Mouse (Mus musculus) spleen, postnatal 36 days (tissue): ENCODE data around the gene Six4.
"Not testable (repeated sequence)": the region's sequence is repeated elsewhere in the genome, so short reads cannot be mapped to it uniquely, and the experiment has no call there.

ENCODE experiments used
- DNase-seq, 2 experiments: peaks; one replicate each; pipeline ENCODE4 v3.0.0; 2022; ENCODE audit warnings: low spot score in 2 of 2, mixed read lengths in 1 of 2

Gene Six4

DNA sequence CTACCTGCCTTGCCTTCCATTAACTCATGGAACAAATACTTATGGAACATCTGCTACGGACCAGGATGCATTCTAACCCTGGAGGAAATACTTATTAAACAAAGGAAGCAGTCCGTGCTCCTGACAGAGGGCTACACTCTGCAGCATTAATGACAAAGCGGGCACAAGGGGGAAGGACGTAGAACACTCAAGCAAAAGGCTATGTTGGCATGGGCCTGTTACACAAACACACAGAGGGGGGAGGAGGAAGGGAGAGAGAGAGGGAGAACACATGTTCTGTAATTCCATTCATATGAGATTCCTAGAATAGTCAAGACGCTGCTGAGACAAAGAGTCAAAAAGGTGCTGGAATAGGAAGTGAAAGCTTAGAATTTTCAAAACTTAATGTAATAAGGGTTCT, 24.8 kb downstream of the Six4 start:
- DNase-seq = no peak

DNA sequence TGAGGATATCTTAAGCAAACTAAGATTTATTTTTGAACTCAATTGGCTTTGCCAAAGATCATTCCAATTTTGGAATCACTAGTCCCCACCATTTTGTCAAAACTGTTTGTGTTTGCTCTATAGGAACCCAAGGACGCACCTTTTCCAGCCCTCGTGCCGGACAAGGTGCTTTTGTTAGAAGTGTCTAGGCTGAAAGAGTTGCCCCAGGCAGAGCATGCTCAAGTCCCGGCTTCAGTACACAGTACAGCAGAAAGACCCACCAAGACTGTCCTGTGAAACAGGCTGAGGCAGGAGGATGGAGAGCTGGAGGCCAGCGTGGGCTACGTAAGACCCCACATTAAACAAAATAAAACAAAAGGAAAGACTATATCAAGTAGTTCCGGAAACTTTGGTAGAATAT, 26.2 kb downstream of the Six4 start:
- DNase-seq = no peak

DNA sequence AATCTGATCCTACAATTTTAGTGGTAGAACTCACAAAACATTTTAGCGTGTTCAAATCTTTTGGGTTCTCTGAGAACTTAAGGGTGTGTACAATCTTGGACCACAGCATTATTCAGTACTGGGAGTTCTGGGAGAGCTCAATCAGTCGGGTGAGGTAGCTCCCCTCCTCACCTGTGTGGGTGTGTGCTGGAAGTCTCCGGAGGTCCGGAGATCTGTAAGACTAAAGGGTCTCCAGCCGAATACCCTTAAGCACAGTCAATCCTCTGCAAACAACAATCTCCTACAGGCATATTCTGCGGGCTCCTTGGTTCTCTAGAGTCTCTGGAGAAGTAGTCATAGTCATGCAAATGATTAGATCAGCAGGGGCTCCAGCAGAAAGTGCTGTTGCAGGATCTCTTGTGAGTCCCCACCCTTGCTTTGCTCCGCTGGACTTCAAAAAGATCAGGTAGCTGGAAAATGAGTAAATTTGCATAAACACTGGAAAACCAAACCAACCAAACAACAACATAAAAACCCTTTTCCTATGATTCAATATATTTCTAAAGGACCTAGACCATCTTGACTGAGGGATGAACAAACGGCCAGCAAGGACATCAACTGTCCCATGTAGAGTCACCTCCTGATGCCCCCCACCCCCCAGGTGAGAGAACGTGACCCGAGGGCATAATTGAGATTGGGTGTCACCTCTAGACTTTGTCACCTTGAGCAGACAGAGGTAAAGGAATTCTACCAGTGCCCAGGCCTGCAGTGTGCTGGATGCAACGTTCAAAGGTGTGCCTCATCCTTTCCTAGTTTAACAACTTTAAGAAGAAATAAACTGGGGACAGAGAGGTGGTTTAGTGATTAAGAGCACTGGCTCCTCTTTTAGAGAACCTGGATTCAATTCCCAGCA, 27.3 kb downstream of the Six4 start:
- no peak for DNase-seq

- DNase-seq = no peak
Measured at GRCm38 (mm10) chr12:73083773-73084172, 29.5 kb downstream of the Six4 start.

DNA sequence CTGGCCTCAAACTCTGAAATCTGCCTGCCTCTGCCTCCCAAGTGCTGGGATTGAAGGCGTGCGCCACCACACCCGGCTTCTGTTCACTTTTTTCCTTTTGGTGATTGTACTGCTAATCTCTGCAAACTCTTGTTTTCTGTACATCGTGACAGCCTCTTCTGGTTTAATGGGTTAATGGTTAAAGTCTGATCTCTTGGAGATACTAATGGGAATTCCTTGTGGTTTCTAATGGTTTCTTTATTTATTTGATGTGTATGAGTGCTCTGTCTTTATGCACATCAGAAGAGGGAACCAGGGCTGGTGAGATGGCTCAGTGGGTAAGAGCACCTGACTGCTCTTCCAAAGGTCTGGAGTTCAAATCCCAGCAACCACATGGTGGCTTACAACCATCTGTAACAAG, 31.4 kb downstream of the Six4 start:
- not testable (repeated sequence) for DNase-seq

DNA sequence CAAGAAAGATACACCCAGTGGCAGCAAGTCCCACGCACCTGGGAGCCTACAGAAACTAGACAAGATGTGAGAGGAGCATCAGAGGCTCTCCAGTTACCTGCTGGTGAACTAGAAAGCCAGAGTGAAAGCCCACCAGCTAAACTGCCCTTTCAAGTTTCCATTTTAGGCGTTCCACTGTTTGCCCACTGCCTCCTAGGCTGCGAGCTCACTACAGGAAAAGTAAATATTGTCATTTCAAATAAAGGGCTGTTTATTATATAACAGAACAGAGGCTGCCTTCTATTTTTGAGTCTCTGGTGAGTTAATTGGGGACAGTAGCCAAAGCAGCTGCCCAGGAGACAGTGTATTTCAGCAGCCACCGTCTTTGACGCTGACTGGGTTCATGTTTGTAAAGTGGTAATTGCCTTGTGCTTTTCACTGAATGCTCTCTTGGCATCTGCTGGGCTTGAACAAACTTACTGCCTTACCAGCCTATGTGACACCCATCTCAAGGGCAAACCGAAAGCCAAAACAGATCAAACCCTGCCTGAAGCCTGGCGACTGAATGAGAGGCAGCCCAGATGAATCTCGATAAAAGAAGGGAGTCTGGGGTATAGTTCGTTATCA, 52.3 kb downstream of the Six4 start:
- no peak for DNase-seq

DNA sequence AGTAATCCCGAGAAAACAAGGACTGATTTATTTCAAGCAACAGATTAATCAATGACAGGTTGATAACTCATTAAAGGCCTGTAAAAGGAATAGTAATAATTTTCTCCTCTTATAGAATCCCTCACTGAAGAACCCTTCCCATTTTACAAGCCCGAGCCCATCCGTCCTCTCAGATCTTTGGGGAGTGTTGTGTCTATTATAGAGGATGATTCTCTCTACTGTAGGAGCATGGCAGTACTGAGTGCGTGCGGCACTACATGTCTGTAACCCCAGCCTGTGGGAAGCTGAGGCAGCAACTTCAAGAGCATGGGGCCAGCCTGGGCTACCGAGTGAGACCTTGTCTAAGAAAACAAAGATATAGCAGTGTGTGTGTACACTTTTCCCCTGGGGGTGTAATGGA, 55.8 kb downstream of the Six4 start:
- DNase-seq = no peak

GRCm38 (mm10) chr12:73055451-73055850, 57.8 kb downstream of the Six4 start:
- DNase-seq = no peak

DNA sequence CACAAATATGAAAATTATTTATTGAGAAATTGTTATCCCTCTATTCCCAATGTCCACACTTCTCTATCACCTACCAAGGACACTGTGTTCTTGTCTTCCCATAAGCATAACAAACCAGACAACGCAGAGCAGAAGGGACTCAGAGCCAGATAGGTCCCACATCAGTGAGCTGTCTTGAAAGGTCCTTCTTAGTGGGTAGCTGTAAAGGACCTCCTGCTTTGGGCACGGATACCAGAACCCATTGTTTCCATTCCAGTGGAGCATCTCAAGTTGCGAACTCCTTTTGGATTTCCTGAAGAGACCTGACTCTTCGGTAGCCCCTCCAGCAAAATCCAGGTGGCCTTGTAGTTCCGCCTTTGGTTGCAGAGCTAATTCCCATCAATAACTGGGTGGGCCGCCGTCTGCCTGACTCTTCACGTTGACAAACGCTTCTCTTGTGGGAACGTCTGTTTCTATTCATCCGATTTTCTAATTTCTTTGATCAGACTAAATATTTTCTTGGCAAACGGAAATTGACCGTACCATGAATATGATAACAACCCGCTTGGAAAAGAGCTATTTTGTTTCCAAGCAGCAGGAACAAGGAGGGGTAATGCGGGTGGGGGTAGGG, 58.6 kb downstream of the Six4 start:
- DNase-seq = no peak

DNA sequence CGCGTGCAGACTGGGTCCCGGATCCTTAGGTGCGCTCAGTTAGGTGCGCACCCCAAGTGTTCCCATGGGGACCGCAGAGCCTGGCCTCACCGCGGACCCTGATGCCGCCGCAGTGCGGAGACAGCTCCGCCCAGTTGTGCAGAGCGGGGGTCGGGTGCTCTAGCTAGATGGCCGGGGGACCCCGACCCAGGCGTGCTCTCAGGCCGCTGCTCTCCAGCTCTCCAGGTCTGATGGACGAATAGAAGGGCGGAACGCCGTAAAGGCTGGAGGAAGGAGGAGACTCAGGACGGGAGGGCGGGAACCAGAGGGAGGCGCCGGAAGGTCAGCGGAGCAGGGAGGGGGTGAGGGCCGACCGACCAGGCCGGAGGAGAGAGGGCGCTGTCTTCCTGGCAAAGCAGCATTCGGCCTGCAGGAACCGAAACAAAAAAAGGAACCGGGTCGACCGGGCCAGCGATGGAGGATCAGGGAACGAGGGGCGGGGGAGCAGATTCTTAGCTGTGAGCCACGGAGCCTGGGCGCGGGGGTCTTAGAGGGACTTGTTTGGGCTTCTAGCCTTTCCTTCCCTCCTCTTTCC, 59.5 kb downstream of the Six4 start, which contains the start of gene Six1:
Gene Six1 (minus strand): TSS at position 220 of the 574 bp plus-strand sequence.
- peak; percentile 11 to 30 for DNase-seq

DNA sequence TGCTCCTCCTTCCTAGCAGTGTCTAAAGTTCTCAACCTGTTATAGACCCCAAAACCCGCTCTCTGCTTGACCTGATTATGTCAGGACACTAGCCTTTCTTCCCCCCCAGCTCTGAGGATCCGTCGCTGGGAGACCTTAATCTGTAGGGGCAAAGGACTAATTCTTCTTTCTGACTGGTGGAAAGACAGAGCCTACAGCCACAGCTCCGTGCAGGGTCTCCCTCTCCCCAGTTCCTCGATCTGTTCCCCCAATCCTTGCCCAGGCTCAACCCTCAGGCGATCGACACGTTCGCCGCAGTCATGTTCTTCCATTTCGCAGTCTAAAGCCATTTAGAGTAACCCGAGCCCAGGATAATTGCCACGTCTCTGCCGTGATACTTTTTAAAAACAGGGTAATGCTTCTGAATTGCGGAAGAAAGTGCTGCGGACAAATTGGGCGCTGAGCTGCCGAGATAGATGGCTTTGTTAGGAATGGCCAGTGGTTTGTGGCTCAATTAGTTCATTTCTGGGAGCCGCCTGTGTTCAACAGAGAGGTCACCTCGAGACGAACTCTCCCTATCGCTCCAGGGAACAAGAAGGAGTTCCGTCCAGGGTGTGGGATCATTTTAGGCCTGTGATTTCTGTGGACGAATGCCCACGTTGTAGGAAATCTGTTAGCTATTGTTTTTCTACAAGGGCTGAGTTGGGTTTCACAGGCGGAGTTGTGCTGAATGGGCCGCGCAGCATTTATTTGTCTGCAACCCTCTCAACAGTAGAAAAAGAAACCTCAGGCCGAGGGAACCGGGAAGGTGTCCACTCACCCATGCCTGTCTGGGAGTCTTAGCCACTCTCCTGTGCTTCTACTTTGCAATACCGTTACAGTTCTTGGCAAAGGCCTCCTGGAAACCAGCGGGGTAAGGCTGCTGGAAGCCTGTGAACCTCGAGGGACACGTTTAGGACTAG, 60.3 kb downstream of the Six4 start:
- no peak for DNase-seq

DNA sequence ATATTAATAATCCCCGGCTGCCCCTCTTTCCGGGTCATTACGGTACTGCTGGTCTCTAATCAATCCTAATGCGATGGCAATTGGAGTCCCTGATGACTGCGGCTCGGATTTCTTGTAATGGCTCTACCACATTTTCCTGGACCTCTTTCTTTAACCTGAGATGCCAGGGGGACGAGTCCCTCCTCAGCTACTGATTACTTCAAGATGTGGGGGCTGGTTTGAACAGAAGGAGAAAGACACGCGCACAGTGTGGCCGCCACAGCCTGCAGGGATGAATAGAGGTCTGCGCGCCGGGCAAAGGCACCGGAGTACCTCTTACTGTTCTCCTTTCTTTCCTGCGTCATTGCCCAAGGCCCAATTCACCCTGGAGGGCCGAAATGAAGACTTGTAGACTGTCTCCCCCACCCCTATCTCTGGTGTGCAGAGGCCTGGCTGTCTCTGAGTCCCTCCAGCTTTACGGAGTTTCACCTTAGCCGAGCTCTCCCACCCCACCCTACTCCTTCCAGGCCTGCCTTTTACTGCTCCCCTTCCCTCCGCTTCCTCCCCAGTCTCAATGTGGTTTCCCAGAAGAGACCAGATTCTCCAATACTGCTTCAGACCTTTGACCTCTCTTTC, 61.1 kb downstream of the Six4 start:
- DNase-seq = no peak

DNA sequence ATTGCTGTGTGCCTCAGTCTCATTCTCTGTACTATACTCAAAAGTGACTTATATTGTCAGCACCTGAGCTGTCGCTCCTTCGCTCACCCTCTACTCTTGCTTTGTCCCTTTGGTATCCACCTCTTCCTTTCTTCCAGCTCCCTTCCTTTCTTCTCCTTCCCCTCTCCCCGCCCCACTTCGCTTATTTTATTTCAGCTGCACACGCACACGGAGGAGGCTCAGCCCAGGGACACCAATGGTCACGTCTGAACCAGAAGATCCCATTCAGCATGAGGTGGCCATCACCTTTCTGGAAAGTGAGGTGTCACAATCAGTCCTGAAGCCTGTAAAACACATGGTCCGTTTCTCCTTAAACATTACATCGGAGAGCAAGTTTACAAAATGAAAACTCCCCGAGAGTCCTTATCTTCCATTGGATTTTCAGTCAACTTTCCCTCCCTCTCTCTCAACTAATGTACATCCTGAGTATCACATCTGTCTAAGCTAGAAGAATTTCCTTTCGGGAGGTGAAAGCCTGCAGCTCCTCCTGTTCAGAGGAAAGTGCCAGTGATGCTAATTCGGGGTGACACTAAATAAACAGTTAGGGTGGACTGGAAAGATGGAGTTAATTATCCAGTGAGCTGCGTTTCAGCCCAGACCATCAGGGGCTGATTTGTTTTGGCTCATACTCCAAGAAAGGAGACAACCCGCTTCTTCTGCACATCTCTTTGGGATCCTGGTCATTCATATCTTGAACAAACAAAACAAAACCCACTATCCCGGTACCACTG, 62.3 kb downstream of the Six4 start:
- no peak for DNase-seq

GRCm38 (mm10) chr12:73050305-73050704, 63.0 kb downstream of the Six4 start:
- no peak for DNase-seq
